Mouse (Mus musculus) layer of hippocampus, postnatal 36 days (tissue): ENCODE measurements around the gene Mroh2a. TPM values are rescaled to one million over a fixed set of nuclear protein-coding genes. Genes with fewer than 3 reads are reported as not detected.

ENCODE experiments used
- DNase-seq, 2 experiments: peaks; one replicate each; pipeline ENCODE4 v3.0.0; 2022
- total RNA-seq, 2 experiments: library from RNA; stranded (reverse); gene quantifications; 2 replicates each; pipeline ENCODE4 v1.2.3; 2021

The Mroh2a gene
- total RNA-seq, 2 experiments from 2014 or later: 0.05 TPM; not detected in 1

DNA sequence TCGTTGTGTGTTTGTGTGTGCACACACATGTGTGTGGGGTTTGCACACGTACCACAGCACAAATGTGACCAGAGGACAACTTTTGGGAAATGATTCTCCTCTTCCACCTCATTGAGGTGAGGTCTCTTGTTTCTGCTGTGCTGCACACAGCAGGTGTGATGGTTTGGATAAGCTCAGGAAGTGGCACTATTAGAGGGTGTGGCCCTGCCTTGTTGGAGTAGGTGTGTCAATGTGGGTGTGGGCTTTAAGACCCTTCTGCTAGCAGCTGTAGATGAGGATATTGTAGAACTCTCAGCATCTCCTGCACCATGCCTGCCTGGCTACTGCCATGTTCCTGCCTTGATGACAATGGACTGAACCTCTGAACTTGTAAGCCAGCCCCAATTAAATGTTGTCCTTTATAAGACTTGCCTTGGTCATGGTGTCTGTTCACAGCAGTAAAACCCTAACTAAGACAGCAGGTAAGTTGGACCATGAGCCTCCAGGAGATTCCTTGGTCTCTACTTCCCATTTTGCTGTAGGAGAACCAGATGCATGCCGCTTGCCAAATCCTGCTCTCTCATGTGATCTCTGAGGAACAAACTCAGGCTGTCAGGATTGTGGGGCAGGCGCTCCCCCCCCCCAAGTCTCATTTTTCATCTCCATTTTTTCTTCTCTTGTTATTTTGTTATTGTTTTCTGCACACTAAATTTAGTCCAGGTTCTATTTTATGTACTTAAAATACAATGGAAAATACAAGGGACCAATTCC lies 69.6 kb downstream of the Mroh2a start:
- no peak for DNase-seq

- DNase-seq: no peak
These were observed 70.9 kb downstream of the Mroh2a start for GRCm38 (mm10) chr1:88297480-88298258.

DNA sequence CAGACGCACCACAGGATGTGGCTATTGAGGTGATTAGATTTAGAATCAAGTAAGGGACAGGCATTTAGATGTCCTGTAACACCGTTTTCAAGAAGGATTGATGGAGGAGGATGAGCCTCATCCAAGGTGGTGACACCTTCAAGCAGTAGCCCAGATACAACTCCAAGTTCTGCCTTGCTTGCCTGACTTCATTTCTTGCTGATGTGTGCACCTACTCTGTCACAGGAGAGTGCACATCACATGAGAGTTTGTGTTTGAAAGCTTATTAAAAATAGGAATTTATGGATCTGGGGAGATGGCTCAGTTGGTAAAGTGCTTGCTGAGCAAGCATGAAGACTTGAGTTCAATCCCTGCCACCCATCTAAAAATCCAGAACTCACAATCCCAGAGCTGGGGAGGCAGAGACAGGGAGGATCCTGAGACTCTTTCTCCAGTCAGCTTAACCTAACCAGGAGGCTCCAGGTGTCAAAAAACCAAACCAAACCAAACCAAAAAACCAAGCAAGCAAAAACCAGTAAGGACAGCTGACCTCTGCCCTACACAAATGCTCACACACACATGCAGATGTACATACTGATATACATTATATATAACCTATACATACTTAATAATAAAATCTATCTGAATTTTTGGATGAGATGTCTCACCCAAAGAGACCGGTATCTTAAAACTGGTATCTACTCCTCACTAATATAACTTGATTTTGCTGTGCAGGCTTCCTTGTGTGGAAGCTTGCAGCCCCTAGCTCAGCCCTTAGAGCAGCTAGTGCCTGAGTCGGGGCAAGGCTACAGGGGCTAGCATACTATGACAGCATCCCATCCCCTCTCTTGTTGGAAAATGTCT lies 72.1 kb downstream of the Mroh2a start:
- no peak for DNase-seq

- no peak for DNase-seq
These were observed 72.8 kb downstream of the Mroh2a start for GRCm38 (mm10) chr1:88299529-88299945.

- no peak for DNase-seq
These were observed 73.7 kb downstream of the Mroh2a start for GRCm38 (mm10) chr1:88300301-88301050.

- no peak for DNase-seq
These were observed 74.6 kb downstream of the Mroh2a start for GRCm38 (mm10) chr1:88301121-88302014.

- no peak for DNase-seq
These were observed 75.4 kb downstream of the Mroh2a start for GRCm38 (mm10) chr1:88302057-88302740.

GRCm38 (mm10) chr1:88303762-88304161 lies 77.0 kb downstream of the Mroh2a start:
- no peak for DNase-seq

DNA sequence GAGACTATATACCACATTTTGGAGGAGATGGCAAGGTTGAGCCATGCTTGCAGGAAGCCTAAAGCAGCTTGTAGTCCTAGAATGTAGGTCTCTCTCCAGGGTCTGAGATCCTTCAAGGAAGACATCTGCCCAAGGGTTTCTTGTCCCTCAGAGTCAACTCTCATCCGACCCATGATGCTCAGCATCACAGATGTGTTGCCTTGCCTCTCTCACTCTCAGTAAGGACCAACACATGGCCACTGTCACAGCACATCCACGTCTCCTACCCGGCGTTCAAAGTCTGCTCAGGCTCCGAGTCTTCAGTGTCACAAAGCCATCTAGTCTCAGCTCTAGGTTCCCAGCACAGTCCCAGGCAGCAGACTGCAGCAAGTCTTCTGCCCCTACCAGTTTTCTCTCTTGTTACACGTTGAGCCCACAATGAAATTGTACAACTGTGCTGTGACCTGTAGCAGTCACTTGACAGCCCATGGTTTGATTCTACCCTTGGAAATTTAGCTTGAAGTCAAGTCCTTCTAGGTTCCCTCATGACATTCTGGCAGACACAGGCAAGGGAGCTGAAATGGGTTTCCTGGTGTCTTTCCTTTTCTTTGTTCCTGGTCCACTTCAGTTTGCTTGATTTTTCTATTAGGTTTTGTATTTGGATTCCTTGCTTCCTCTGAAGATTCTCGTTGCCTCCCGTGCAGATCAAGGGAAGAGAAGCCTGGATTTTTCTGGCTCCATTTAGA lies 77.6 kb downstream of the Mroh2a start:
- DNase-seq: no peak

DNA sequence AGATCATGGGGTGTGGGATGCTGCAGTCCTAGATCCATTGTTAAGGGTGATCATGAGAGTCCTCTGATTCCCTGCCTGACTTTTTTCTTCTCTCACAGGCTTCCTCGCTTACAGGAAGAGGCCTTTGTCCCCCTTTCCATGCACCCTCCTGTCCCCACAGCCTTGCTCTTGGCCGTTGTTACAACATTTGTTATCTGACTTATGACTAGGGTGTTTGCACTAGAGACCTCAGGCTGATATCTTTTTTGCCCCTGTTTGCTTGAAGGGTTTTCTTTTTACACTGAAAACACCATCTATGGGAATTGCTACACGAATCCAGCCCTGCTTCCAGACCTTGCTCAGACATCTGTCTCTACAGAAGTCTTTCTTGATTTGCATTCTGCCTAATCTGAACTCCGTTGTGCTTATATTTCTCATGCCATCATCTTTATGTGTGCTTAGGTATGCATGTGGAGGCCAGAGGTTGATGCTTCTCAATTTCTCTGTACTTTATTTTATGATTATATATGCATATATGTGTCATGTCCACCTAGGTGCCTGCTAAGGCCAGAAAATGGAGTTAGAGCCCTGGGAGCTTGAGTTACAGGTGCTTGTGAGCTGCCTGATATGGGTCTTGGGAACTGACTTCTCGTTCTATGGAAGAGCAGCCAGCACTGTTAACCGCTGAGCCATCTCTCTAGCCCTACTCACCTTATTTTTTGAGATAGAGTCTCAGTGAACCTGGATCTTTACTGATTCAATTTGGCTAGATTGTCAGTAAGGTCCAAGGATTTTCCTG lies 78.4 kb downstream of the Mroh2a start:
- no peak for DNase-seq

GRCm38 (mm10) chr1:88306543-88306942 lies 79.8 kb downstream of the Mroh2a start:
- DNase-seq: no peak

- DNase-seq: no peak
These were observed 80.4 kb downstream of the Mroh2a start for GRCm38 (mm10) chr1:88307180-88307579.

DNA sequence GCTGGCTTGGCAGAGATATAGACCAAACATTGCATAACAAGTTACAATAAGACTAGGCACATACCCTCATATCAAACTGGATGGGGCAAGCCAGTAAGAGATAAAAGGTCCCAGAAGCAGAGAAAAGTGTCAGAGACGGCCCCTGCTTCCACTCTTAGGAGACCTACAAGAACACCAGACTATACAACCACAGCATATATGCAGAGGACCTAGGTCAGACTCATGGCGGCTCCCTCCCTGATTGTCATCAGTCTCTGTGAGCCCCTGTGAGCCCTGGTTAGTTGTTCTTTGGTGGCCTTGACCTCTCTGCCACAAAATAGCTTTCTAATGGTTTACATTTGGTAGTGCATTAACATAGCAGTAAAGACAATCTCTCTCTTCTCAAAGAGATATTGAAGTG lies 82.2 kb downstream of the Mroh2a start:
- DNase-seq: no peak

DNA sequence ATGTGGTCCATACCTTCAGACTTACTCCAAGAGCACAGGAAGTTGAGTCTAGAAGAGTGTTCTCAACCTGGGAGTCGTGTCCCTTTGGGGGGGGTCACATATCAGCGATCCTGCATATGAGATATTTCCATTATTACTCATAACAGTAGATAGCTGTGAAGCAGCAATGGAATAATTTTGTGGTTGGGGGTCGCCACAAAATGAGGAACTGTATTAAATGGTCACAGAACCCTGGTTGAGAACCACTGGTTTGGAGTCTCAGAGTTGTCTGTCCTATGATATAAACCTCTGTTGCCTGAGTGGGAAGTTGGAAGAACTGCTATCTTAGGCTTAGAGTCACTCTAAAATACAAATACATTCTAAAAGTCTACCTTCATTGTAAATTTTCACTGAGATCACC lies 83.1 kb downstream of the Mroh2a start:
- DNase-seq: no peak

DNA sequence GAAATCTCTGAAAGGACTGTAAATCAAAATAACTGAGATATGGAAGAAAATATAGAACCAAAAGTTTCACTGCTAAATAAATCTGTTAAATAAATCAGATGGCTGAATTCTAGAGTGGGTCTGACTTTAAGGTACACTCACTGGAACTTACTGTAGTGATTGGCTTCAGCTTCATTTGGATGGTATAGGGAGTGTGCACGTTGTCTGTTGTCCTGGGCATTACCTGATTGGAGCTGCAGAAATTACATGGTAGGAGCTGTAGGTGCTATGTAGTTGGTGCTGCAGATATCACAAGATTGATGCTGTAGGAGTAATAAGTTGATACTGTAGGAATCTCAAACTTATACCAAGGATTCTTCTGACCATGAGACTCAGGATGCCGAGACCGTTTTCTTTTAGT lies 83.6 kb downstream of the Mroh2a start:
- no peak for DNase-seq
